Mouse (Mus musculus) lung, postnatal 0 days (tissue): ENCODE results near the gene Zfp273. TPM values are rescaled to one million over a fixed set of nuclear protein-coding genes. Genes with fewer than 3 reads are reported as not detected.
"Not testable (repeated sequence)": the region's sequence is repeated elsewhere in the genome, so short reads cannot be mapped to it uniquely, and the experiment has no call there.

Experiments
- ATAC-seq: fragments of 200-750 bp; cut with Nextera tagmentation; 2 replicates; pipeline ENCODE4 v1.8.0; 2017; ENCODE audit warnings: moderate library complexity
- DNase-seq: peaks from one replicate; pipeline ENCODE4 v3.0.0-alpha.2; 2016; ENCODE audit warnings: low spot score
- H3K27ac ChIP-seq: fragments of 300-500 bp; sonication (generic); 2 replicates; pipeline ENCODE4 v1.5.1; 2014; ENCODE audit warnings: antibody characterized with exemption, mild to moderate bottlenecking, low read length, mixed read lengths
- H3K27me3 ChIP-seq: fragments of 300-500 bp; sonication (generic); replicated peaks from 2 replicates; pipeline ENCODE4 v1.6.1; 2014; ENCODE audit warnings: low read length, mixed read lengths; ENCODE audit not compliant: insufficient read depth
- H3K36me3 ChIP-seq: fragments of 300-500 bp; sonication (generic); 2 replicates; pipeline ENCODE4 v1.6.1; 2014; ENCODE audit warnings: low read length, mixed read lengths; ENCODE audit not compliant: insufficient read depth
- H3K4me1 ChIP-seq: fragments of 300-500 bp; sonication (generic); 2 replicates; pipeline ENCODE4 v1.6.1; 2014; ENCODE audit warnings: antibody characterized with exemption, low read depth, low read length, mixed read lengths; ENCODE audit not compliant: insufficient read depth
- H3K4me2 ChIP-seq: fragments of 300-500 bp; sonication (generic); replicated peaks from 2 replicates; pipeline ENCODE4 v1.6.1; 2014; ENCODE audit warnings: low read depth, mild to moderate bottlenecking, low read length, moderate library complexity, mixed read lengths
- H3K4me3 ChIP-seq: fragments of 300-500 bp; sonication (generic); 2 replicates; pipeline ENCODE4 v1.5.1; 2014; ENCODE audit warnings: low read depth, low read length
- H3K9ac ChIP-seq: fragments of 300-500 bp; sonication (generic); replicated peaks from 2 replicates; pipeline ENCODE4 v1.6.1; 2014; ENCODE audit warnings: low read depth, mild to moderate bottlenecking
- H3K9me3 ChIP-seq: fragments of 300-500 bp; sonication (generic); 2 replicates; pipeline ENCODE4 v1.6.1; 2016; ENCODE audit warnings: low read length, mixed read lengths
- CTCF ChIP-seq: IDR thresholded peaks from 2 replicates; pipeline ENCODE4 v1.5.1; 2016; ENCODE audit warnings: antibody characterized with exemption, mild to moderate bottlenecking
- EP300 ChIP-seq: IDR thresholded peaks from 2 replicates; pipeline ENCODE4 v1.6.1; 2016; ENCODE audit warnings: antibody characterized with exemption, mild to moderate bottlenecking, control low read depth
- WGBS: fragments of 180-500 bp; shearing (Covaris S2); extraction: QIAGEN DNeasy Blood & Tissue Kit; methylation state at CpG from one replicate; pipeline ENCODE4 v1.1.7; 2014; 5-methylcytosine and 5-hydroxymethylcytosine counted together
- polyA plus RNA-seq: library from polyadenylated mRNA; unstranded; fragments of >200 nt; fragmentation: Nextera tagmentation; extraction: Ambion mirVana; gene quantifications from 2 replicates; pipeline ENCODE4 v1.2.1, GENCODE M21; 2015

The Zfp273 gene
- polyA plus RNA-seq, 1 experiment from 2014 or later, result 4.9 TPM

GRCm38 (mm10) chr13:67863026-67863425, 49.5 kb downstream of the Zfp273 start, which contains the start of gene BC048507:
BC048507 (plus strand) TSS chr13:67863326.
- Histone ChIP-seq H3K4me1 (no peaks in the 10 kb centered on the region), H3K4me3 (no peak within 1 kb of the TSS), H3K9ac (no peak within 1 kb of the TSS), H3K4me2 (no peak within 1 kb of the TSS), H3K27me3 (no peaks in the 10 kb centered on the region), H3K27ac (no peak within 1 kb of the TSS), H3K36me3 (no peaks in the 10 kb centered on the region), H3K9me3 (no peaks in the 10 kb centered on the region)
- no peak for ATAC-seq
- 68% methylated on average over 11 of the region's 11 CpGs for WGBS
- TF ChIP-seq EP300 (no peak), CTCF (no peak)
- DNase-seq, result no peak

GRCm38 (mm10) chr13:67864764-67865350, 51.3 kb downstream of the Zfp273 start:
- no peaks in the 10 kb centered on the region for H3K36me3 ChIP-seq
- no peak for TF ChIP-seq CTCF
- no peak for TF ChIP-seq EP300
- H3K4me3 ChIP-seq, result no peak overlapping the region
- ATAC-seq, result no peak
- no peak overlapping the region for H3K9ac ChIP-seq
- H3K4me2 ChIP-seq, result no peak overlapping the region
- no peak overlapping the region for H3K27ac ChIP-seq
- no peaks in the 10 kb centered on the region for H3K4me1 ChIP-seq
- no peaks in the 10 kb centered on the region for H3K27me3 ChIP-seq
- H3K9me3 ChIP-seq, result no peaks in the 10 kb centered on the region
- WGBS, result 63% methylated on average over 5 of the region's 5 CpGs
- no peak for DNase-seq

DNA sequence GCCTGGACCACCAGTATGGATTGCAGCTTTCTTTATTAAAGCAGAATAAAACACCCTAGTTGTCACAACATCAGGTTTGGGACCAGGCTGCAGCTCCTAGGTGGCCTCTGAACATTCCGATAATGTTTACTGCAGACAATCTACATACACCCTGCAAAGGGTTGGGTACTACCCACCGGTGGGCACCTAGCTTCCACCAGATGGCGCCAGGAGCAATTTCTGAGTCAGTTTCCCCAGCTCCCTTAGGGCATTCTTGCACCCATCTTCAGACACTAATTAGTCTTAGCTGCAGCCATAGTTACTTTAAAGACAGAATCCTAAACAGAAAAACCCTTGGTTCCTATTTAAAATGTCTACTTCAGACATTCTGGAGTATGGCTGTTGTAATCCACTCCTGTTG, 54.4 kb downstream of the Zfp273 start:
- H3K4me2 ChIP-seq, result no peak overlapping the region
- H3K27ac ChIP-seq, result no peak overlapping the region
- H3K36me3 ChIP-seq, result no peaks in the 10 kb centered on the region
- H3K4me3 ChIP-seq, result no peak overlapping the region
- H3K9me3 ChIP-seq, result no peaks in the 10 kb centered on the region
- no peaks in the 10 kb centered on the region for H3K27me3 ChIP-seq
- no peak for DNase-seq
- 25% methylated on average over 3 of the region's 3 CpGs for WGBS
- no peak for ATAC-seq
- H3K4me1 ChIP-seq, result no peaks in the 10 kb centered on the region
- no peak for TF ChIP-seq EP300
- peak; percentile 44 for TF ChIP-seq CTCF
- no peak overlapping the region for H3K9ac ChIP-seq

GRCm38 (mm10) chr13:67876049-67876698, 62.6 kb downstream of the Zfp273 start:
- H3K4me2 ChIP-seq, H3K27me3 ChIP-seq, H3K9me3 ChIP-seq, H3K27ac ChIP-seq, H3K9ac ChIP-seq, DNase-seq, H3K4me3 ChIP-seq, H3K4me1 ChIP-seq, H3K36me3 ChIP-seq: not testable (repeated sequence)
- peak; percentile 44; the same call in 1 of the 2 replicates for ATAC-seq
- WGBS, result 27% methylated on average over 7 of the region's 12 CpGs

Other genes with a start within 250 kb of the Zfp273 start
- gene Zfp729b, start 204.0 kb upstream of the Zfp273 start, polyA plus RNA-seq, result 2.9 and 3.4 TPM in 2 replicates
- gene Gm49345, start 176.0 kb upstream of the Zfp273 start, polyA plus RNA-seq, result not detected in 2 replicates
- 1.9 and 2.4 TPM in 2 replicates for gene Zfp729a, start 175.9 kb upstream of the Zfp273 start, polyA plus RNA-seq
- gene Zfp738, start 126.7 kb upstream of the Zfp273 start, polyA plus RNA-seq, result 5.8 and 8.1 TPM in 2 replicates
- 2.3 and 2.7 TPM in 2 replicates for gene Zfp65, start 84.6 kb upstream of the Zfp273 start, polyA plus RNA-seq
- gene Zfp85, start 58.5 kb upstream of the Zfp273 start, polyA plus RNA-seq, result 4.2 and 4.8 TPM in 2 replicates
- 0.75 and 0.93 TPM in 2 replicates for gene Zfp493, start 34.0 kb upstream of the Zfp273 start, polyA plus RNA-seq
- gene Gm10037, start 17.4 kb downstream of the Zfp273 start, polyA plus RNA-seq, result 2.7 and 3.7 TPM in 2 replicates
- gene BC048507, start 49.6 kb downstream of the Zfp273 start, polyA plus RNA-seq, result not detected in 2 replicates